Mouse (Mus musculus) E14TG2a.4 (cell line): ENCODE results near the gene Pole4.
"Not testable (repeated sequence)": the region's sequence is repeated elsewhere in the genome, so short reads cannot be mapped to it uniquely, and the experiment has no call there.

ENCODE experiments used
- H3K27me3 ChIP-seq: 2 replicates; pipeline ENCODE4 v1.6.1; 2014; ENCODE audit warnings: low read length, control low read depth; ENCODE audit not compliant: insufficient read depth
- H3K36me3 ChIP-seq: 2 replicates; pipeline ENCODE4 v1.6.1; 2014; ENCODE audit warnings: low read length, control low read depth; ENCODE audit not compliant: insufficient read depth
- H3K4me1 ChIP-seq: replicated peaks from 2 replicates; pipeline ENCODE4 v1.6.1; 2014; ENCODE audit warnings: low read depth, low read length, control low read depth
- H3K4me3 ChIP-seq: replicated peaks from 2 replicates; pipeline ENCODE4 v1.5.1; 2014; ENCODE audit warnings: mild to moderate bottlenecking, low read length
- H3K9me3 ChIP-seq: 2 replicates; pipeline ENCODE4 v1.6.1; 2014; ENCODE audit warnings: low read length, control low read depth
- CTCF ChIP-seq: conservative IDR thresholded peaks from 2 replicates; pipeline ENCODE4 v1.5.1; 2014; ENCODE audit warnings: low read length
- NANOG ChIP-seq: IDR thresholded peaks from 2 replicates; pipeline ENCODE4 v1.6.1; 2014; ENCODE audit warnings: borderline replicate concordance, low read length, mixed read lengths
- POU5F1 ChIP-seq: IDR thresholded peaks from 2 replicates; pipeline ENCODE4 v1.6.1; 2014; ENCODE audit warnings: low read length, borderline replicate concordance

Pole4 gene

GRCm38 (mm10) chr6:82666480-82666879, 38.7 kb downstream of the Pole4 start:
- Histone ChIP-seq H3K4me3 (no peak overlapping the region), H3K9me3 (peaks cover 10% of the 10 kb centered on the region), H3K27me3 (no peaks in the 10 kb centered on the region), H3K4me1 (peaks cover 8% of the 10 kb centered on the region), H3K36me3 (peaks cover 45% of the 10 kb centered on the region)
- TF ChIP-seq CTCF (no peak), POU5F1 (no peak), NANOG (no peak)

GRCm38 (mm10) chr6:82653169-82653525, 52.0 kb downstream of the Pole4 start:
- H3K9me3 ChIP-seq, result no peaks in the 10 kb centered on the region
- peaks cover 45% of the 10 kb centered on the region for H3K4me1 ChIP-seq
- peaks cover 40% of the 10 kb centered on the region for H3K36me3 ChIP-seq
- H3K27me3 ChIP-seq, result no peaks in the 10 kb centered on the region
- TF ChIP-seq CTCF (no peak), NANOG (no peak), POU5F1 (no peak)
- peak overlapping the region; percentile 87 for H3K4me3 ChIP-seq

GRCm38 (mm10) chr6:82652521-82653168, 52.5 kb downstream of the Pole4 start:
- Histone ChIP-seq H3K4me1 (peaks cover 50% of the 10 kb centered on the region), H3K36me3 (peaks cover 45% of the 10 kb centered on the region), H3K4me3 (peak overlapping the region; percentile 87), H3K9me3 (no peaks in the 10 kb centered on the region), H3K27me3 (no peaks in the 10 kb centered on the region)
- TF ChIP-seq POU5F1 (no peak), NANOG (no peak), CTCF (no peak)

DNA sequence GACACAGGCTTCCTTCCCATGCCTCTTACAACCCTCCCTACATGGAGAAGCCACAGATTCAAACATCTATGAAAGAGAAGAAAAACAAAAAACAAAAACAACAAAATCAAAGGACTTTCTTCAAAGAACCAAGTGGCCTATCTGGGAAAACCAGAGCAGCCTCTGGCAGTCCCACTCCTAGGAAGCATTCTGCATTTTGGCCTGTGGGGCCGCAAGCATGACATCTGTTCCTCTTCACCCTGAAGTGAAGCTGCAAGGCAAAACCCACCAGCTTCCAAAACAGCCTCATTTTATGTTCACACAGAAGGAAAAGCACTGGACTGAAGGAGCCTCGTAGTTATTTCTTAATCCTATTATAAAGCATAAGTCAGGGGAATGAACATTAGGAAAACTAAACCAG, 56.1 kb downstream of the Pole4 start:
- no peak for TF ChIP-seq POU5F1
- TF ChIP-seq CTCF, result no peak
- TF ChIP-seq NANOG, result no peak
- H3K27me3 ChIP-seq, result no peaks in the 10 kb centered on the region
- H3K4me3 ChIP-seq, result no peak overlapping the region
- peaks cover 74% of the 10 kb centered on the region for H3K36me3 ChIP-seq
- H3K9me3 ChIP-seq, result no peaks in the 10 kb centered on the region
- H3K4me1 ChIP-seq, result peaks cover 51% of the 10 kb centered on the region

GRCm38 (mm10) chr6:82647940-82648655, 57.1 kb downstream of the Pole4 start:
- TF ChIP-seq POU5F1 (no peak), CTCF (peak; percentile 15; the same call in 1 of the 2 replicates), NANOG (no peak)
- Histone ChIP-seq H3K36me3 (peaks cover 82% of the 10 kb centered on the region), H3K27me3 (no peaks in the 10 kb centered on the region), H3K4me1 (peaks cover 46% of the 10 kb centered on the region), H3K9me3 (no peaks in the 10 kb centered on the region), H3K4me3 (no peak overlapping the region)

DNA sequence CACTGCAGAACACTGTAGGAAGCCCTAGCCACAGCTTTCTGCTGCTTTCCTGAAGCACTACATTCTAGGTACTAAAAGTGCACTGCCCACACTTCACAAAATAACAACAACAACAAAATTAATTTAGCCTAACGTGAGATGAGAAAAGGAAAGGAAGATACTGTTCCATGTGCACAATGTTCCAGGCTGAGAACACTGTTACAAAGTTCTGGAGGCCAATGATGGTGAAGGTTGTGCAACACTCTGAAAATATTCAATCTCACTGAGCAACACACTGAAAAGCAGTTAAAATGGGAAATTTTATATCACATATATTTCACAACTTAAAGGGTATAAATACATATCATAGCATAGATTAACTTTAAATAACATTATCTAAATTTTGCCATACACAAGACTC, 58.2 kb downstream of the Pole4 start:
- peaks cover 43% of the 10 kb centered on the region for H3K4me1 ChIP-seq
- H3K9me3 ChIP-seq, result no peaks in the 10 kb centered on the region
- TF ChIP-seq NANOG (no peak), CTCF (no peak), POU5F1 (no peak)
- no peak overlapping the region for H3K4me3 ChIP-seq
- H3K36me3 ChIP-seq, result peaks cover 90% of the 10 kb centered on the region
- H3K27me3 ChIP-seq, result no peaks in the 10 kb centered on the region

DNA sequence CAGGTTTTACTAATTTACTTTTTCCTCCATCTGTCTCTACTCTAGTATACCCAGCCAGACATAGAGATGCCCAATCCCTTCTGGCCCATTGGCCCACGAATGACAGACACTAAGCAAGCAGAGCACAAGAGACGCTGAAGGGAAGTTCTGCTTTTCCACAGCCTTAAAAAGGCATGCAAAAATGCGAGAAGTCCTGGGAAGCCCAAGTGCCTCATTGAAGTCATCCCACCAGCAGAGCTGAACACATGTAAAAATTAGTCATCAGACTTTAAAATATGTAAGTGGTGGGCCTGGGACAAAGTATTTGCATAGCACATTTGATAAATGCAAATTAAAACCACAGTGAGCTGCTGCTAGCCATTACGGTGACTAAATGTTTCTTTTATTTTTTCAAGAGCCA, 65.1 kb downstream of the Pole4 start:
- Histone ChIP-seq H3K27me3 (no peaks in the 10 kb centered on the region), H3K4me1 (peaks cover 10% of the 10 kb centered on the region), H3K9me3 (no peaks in the 10 kb centered on the region), H3K4me3 (no peak overlapping the region), H3K36me3 (peaks cover 74% of the 10 kb centered on the region)
- TF ChIP-seq CTCF (no peak), POU5F1 (no peak), NANOG (no peak)

GRCm38 (mm10) chr6:82625331-82625730, 79.8 kb downstream of the Pole4 start:
- H3K4me1 ChIP-seq, H3K9me3 ChIP-seq, H3K36me3 ChIP-seq, H3K27me3 ChIP-seq: not testable (repeated sequence)
- H3K4me3 ChIP-seq, result peak overlapping the region; percentile 65

DNA sequence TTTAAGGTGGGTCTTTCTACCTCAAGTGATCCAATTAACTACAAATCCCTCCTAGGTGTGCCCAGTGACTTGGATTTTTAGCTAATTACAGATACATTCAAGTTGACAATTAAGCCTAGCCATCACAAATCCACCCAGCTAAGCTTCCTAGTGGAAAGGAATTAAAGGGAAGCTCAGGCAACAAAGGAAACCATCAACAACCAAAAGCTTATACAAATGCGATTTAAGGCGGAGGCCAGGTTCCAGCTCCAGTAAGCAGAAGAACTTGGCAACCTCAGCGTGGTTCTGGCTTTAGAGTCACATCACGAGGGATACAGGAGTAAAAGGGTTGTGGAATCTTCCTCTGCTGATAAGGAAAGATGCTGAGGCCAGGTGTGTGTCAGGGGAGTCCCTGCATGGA, 92.0 kb downstream of the Pole4 start:
- Histone ChIP-seq H3K27me3 (no peaks in the 10 kb centered on the region), H3K4me3 (no peak overlapping the region), H3K9me3 (peaks cover 21% of the 10 kb centered on the region), H3K4me1 (peaks cover 56% of the 10 kb centered on the region), H3K36me3 (peaks cover 23% of the 10 kb centered on the region)
- no peak for TF ChIP-seq CTCF
- TF ChIP-seq NANOG, result peak; percentile 99
